Mouse (Mus musculus) frontal cortex, postnatal 14 days (tissue): ENCODE data around the gene Atxn2.
A peak's percentile ranks its signal among the peaks of the same experiment; 100 is the strongest.

Experiments
- DNase-seq, 2 experiments: peaks; one replicate each; pipeline ENCODE4 v3.0.0; 2022; ENCODE audit warnings: low spot score in 2 of 2

The Atxn2 gene

DNA sequence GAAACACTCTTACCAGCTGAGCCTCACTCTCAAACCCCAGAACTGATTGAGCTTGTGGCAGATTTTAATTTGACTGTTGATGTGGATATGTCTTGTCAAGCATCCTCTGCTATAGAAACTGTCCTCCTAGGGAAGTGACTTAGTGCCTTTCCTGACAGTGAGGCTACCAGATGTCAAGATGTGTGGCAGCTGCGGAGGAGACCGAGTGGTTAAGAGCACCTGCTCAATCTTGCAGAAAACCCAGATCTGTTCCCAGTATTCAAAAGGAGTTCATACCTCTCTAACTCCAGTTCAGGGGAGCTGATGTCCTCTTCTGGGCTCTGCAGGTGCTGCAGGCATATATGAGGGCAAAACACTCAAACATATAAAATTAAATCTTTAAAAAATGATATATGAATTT, 53.9 kb downstream of the Atxn2 start:
- no peak for DNase-seq

DNA sequence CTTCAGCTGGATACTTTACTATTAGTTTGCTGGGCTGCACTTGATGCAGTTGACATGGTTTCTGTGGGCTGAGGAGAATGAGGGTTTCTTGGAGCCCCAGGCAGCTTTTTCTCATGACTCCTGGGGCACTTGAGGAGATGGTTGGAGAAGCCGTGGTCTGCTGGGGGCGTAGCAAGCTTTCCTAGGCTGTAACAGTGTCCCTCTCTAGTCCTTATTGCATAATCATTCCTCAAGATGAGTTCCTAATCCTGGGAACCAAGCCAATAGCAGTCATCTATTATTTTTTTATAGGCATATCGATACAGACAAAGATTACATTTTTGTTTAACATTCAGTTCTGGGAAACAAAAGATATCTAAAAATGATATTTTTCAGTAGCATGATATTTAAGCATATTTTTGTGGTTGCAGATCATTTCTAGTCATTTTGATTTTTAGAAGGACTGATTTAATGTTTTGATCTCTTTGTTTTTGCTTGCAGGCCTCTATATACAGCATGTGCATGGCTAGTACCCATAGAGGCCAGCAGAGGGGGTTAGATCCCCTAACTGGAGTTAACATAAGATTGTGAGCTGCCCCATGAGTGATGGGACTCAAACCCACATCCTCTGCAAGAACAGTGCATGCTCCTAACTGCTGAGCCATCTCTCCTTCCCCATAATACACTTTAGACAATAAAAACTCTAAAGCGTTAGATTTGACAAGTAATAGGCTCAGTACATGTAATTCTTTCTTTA, 55.1 kb downstream of the Atxn2 start:
- no peak for DNase-seq

DNA sequence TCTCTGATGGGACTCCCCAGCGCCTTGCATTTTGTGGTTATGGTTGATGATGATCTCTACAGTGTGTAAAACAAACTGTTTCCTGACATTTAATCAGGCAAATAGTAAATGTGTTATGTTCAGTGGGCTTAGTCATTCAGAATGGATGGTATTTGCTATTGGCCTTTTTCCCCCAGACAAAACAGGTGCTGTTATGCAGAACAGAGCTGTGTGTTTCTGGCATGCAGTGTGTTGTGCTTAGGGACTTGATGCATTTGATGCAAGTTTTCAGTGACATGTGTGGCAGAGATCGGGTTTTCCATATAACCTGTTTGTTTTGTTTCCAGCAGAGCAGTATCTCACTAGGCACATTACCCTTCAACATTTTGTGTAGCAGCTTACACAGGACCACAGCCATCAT, 56.4 kb downstream of the Atxn2 start:
- DNase-seq, result no peak

DNA sequence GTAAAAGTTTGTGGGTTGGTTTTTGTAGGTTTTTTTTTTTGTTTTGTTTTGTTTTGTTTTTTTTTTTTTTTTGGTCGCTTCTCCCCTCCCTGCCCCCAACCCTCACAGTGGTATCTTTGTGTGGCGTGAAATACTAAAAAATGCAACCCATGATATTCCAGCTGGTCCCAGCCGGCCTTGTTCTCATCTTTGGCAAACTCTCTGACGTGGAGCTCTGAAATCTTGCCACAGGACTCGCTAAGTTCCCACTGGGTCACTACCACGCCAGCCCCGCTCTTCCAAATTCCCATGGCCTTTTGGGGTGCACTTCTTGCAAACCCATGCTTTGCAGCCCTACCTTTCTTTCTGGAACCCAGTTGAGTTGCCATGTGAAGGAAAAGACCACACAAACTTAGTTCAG, 58.7 kb downstream of the Atxn2 start:
- no peak for DNase-seq

DNA sequence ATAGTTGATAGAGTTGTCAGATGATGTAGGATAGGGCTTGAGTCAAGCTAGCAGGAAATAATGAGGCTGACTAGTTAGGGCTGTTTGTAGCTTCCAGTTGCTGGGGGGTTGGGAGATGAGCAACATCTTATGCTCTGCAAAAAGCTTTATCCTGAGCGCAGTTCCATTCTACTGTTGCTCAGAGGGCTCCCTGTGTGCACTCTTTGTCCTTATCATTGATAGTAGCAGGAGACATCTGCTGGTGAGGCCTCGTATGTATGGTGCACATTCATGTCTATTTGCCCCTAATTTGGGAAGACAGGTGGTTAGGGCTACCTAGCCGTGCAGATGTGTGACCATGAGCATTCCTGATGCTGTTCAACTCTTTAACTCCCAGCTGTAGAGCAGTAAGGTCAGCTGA, 60.5 kb downstream of the Atxn2 start:
- DNase-seq, result no peak

DNA sequence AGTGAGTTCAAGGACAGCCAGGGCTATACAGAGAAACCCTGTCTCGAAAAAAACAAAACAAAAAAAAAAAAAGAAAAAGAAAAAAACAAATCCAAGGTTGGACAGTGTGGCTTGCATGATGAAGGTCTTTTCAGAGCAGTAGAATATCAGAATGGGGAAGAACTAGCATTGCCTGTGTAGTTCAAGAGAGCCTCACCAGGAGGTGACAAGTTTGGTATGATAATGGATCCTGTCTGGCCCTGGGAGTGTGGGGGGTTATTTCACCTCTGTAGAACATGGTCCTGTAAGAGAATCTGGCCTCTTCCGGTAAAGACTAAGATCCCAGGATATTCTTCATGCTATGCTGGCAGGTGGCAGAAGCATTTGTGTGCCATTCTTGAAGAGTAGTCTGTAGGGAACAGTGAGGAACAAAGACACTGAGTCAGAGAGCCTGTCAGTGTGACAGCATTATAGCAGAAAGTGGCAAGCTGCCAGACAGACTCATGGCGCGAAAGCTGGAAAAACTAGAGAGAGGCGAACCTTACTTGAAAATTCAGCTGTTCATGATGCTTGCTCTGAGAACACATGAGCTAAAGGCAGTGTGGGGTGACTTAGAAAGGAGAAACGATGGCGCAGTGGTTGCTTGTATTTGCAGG, 67.5 kb downstream of the Atxn2 start:
- peak; percentile 38 to 58 for DNase-seq

DNA sequence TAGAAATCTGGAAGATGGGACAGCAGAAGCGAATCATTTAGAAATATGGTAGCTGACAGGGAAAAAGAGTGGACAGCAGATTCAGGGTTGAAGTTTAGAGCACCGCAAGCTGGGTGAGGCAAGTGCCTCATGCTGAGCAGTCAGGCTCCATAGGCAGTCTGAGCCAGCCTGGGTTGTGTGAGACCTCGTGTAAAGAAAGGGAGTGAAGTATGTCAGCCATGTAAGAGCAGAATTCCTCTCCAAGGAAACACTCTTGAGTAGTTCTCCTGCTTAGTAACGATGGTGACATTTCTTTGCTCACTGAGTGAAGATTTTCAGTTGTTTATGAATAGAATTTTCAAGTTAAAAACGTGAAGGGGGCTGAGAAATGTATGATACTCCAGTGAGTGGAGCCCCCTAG, 69.0 kb downstream of the Atxn2 start:
- DNase-seq, result no peak

DNA sequence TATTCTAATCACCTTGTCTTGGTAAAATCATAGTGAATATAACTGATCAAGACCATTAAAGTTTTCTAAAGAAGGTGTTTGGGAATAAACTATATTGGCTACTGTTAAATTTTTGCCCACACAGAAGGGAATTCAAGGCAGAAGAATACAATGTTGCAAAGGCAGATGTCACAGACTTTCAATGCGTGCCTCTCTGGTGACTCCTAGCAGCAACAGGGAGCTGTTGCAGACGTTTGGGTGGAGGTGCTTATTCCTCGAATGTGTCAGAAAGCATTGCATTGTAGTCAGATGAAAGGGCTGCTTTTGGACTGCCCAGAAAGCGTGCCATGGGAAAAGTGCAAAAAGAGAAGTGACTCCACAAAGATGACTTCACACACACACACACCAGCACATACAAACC, 71.3 kb downstream of the Atxn2 start:
- no peak for DNase-seq

DNA sequence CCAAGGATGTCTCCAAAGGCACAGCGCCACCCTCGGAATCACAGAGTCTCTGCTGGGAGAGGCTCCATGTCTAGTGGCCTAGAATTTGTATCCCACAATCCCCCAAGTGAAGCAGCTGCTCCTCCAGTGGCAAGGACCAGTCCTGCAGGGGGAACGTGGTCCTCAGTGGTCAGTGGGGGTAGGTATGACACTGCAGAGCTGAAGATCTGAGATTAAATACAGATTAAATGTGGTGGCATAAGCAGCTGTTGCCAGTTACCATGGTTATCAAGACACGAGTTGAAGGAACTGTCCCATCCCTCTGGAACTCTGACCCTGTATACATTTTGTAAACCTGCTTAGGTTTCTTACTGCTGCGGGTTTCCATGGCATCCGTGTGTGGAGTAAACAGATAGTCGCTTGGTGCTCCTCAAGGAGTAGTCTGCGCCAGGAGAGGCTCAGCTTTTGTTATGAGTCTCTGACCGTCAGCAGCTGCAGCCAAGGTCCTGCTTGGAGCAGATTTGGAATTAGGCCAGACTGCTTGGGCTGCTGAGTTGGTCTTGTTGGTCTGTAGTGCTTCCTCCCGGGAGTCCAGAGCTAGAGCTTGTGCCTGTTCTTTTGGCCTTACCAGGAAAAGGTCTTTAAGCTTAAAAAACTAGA, 72.8 kb downstream of the Atxn2 start:
- no peak for DNase-seq

DNA sequence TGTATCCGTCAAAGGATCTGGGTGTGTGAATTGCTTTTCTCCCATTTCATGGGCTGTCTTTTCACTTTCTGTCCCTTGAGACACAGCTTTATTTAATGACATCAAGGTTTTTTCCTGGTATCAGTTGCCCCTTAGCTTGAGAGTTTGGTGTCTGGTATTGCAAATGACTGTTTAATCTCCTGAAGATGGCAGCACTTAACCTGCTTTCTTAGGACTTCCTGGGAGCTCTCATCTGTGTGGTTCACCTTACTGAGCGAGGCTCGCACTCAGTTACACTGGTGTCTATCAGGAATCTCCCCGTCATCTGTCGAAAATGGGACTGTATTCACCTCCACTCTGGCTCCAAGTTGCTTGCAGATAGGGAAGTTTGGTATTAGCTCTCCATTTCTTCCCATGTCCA, 79.9 kb downstream of the Atxn2 start:
- DNase-seq, result no peak

DNA sequence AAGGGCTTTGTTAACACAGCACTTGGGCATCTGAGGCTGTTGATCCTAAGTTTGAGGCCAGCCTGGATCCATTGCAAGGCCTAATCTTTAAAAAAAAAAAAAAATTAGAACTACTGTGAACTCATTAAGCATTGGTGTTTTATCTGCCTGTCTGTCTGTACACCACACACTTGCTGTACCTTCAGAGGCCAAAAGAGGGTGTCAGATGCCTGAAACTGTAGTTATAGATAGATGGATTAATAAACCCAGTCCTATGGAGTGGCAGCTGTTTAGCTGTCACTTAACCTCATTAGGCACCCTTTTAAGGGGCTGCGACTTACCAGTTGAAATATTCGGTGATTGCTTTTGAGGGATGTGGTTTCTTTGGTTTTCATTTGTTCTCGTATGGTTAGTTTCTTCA, 84.7 kb downstream of the Atxn2 start:
- no peak for DNase-seq

DNA sequence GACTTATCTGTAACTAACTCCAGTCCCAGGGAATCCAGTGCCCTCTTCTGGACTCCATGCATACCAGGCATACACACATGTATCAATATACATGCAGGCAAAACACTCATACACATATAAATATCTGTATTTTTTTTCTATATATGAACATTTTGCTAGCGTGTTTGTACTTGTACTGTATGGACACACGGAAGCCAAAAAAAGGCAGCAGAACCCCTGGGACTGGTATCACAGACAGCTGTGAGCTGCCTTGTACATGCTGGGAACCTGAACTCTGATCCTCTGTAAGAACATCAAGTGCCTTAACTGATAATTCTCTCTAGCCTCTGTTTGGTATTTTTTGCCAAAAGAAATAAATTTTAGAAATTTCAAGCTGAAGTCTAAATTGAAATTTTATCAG, 87.3 kb downstream of the Atxn2 start:
- DNase-seq, result no peak

DNA sequence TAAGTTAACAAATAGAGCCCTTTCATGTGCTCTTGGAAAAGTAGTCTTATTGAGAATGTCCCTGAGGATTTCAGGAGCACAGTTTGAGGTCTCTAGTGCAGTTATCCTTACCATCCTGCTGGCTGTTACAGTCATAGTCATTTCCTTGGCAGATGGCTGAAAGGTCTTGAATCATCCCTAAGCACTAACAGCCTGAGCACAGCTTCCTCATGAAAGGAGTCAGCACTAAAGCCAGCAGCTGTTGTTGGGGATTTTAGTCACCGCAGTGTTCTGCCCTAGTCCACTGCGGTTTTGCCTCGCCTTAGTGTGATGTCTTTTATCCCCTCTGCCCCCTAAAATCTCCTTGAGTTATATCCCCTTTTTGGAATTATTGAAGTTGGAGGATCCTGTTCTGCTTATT, 96.0 kb downstream of the Atxn2 start:
- DNase-seq, result no peak

DNA sequence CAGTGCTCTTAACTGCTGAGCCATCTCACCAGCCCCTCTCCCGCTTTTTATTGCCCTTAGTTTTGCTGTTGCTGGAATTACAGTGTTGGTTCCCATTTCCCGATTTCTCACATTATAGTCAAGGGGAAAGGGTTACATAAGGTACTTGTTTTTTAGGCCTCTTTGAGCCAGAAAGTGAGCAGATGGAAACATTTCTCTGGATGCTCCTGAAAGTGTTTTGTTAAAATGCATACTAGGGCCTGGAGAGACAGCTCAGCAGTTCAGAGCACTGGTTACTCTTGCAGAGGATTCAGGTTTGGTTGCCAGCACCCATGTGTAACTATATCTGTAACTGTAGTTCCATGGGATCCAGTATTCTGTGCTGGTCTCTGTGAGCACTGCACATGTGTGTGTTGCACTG, 97.1 kb downstream of the Atxn2 start:
- no peak for DNase-seq

DNA sequence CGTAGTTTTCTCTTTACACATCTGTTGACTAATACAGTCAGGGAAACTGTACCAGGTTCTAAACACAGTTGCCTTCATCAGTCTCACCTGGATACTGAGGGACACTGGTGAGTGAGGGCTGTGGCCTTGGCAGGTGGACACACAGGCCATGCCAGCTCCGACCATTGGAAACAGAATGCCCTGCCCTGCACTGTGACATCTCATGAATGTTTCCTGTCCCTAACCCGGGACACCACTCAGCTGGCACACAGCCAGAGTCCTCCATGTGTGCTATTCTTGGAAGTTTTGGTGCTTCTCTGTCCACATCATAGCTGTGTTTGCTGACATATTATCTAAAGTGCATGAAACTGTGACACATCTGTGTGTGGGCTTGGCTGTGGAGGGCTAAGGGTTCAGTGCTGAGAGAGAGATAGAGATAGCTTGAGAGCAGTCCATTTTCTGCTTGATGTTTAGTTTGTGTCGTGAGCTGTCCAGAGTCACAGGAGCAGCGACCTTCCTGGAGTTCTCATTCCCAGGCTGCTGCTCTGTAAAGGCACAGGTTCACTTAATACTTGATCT, 98.6 kb downstream of the Atxn2 start:
- no peak for DNase-seq

DNA sequence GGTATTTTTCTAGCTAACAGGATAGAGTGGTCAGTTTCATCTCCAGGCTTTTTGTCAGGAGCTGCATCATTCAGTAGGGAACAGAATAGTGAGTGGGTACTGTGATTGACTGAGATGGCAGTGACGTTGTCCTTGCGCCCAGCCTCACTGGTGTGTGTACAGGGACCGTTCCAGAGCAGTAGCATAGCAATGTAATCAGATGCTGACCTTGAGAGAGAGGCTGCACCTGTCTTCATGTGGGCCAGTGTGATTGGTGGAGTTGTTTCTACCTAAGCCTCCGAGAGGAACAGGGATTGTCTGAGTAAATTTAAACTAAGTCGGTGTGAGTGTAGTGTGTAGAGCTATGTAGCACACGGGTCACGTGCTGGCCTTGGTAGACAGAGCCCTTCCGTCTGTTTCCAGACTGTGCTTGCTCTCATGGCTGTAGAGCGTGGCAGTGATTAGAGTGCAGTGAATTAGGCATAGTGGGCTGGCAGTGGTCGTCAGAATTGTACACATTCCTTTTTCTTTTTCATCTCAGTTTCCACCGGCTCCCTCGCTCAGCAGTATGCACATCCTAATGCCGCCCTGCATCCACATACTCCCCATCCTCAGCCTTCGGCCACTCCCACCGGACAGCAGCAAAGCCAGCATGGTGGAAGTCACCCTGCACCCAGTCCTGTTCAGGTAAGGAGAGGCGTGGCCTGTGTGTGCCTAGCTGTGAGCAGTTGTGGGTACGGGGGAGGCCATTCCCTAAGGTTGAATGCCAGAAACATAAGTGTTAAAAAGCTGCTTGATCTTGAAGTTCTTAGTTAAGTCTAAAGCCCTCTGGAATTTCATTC, 99.4 kb downstream of the Atxn2 start:
- DNase-seq, result no peak

DNA sequence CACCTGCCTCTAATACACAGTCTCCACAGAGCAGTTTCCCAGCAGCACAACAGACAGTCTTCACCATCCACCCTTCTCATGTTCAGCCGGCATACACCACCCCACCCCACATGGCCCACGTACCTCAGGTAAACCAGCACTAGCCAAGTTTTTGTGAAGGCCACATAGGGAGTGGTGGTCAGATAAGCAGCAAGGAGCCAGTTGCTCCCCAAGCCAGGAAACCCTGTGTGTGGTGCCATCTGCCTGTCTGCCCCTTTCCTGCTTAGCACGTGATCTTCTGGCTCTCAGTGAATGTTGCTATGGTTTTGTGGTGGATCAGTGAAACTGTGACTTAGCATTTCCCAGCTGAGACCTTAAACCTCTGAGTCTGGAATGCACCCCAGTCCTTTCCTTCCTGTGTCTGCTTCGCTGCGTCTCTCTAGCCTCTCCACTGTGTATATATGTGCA, 100.4 kb downstream of the Atxn2 start:
- no peak for DNase-seq

DNA sequence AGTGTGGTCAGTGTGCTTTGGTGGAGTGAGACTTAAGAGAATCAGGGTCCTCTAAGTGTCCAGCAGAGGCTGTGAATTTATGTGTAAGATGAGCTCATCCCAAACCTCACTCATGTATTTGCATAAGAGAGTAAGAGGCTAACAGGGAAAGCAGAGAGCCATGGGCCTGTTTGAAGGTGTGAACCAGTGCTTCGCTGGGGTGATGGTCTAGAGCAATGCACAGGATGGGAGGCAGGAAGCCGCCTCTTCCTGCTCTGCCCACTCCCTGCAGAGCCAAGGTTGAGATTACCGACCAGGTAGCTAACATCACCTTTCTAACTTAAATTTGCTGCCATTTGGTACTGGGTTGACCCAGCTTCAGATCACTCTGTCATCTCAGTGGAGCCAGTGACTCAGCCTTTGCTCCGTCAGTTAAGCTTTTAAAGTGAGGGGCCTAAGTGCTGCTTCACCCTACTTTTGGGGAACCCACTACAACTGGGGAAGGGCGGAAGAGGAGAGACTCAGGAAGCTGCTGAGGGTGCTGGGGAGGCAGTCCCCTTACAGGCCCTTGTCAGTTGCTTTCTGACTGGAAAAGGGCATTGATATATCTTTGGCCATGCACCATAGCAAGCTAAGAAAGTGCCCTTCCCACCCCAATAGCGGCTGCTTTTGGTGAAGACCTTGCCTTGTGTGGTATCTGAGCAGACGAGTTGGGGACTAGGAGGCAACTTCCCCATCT, 101.5 kb downstream of the Atxn2 start:
- DNase-seq, result no peak

DNA sequence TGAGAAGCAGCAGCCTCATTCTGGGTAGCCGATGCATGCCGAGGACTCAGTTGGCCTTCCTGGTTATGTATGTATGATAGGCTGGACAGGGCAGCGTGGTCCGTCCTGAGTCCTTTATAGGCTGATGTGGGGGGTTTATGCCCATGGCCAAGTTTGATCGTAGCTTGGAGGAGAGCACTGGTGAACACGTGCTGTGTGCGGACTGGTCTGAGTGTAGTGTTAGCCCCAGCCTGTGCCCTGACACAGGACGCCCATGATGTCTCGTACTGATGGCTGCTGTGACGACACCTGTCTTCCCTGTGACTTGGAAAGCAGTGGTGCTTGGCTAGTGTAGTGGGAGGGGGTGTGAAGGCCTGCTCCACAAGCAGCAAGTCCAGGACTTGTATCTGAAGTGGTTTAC, 102.6 kb downstream of the Atxn2 start:
- no peak for DNase-seq

DNA sequence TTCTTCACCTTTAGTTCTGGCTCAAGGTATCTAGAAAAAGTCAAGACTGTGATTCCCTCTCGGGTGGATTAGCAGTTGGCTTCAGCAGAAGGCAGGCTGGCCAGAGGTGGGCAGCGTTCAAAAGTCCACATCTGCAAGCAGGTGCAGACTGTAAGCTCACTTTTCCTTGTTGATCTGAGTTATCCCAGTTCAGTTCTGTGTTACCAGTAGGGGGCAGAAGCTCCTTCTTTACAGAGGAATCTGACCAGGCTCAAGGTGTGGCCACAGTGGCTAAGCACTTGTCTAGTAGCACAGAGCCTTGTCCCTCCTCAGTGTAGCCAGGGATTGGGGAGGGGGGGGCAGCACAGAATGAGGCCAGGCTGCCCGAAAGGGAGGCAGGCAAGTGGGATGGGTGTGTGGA, 103.9 kb downstream of the Atxn2 start:
- DNase-seq, result no peak

DNA sequence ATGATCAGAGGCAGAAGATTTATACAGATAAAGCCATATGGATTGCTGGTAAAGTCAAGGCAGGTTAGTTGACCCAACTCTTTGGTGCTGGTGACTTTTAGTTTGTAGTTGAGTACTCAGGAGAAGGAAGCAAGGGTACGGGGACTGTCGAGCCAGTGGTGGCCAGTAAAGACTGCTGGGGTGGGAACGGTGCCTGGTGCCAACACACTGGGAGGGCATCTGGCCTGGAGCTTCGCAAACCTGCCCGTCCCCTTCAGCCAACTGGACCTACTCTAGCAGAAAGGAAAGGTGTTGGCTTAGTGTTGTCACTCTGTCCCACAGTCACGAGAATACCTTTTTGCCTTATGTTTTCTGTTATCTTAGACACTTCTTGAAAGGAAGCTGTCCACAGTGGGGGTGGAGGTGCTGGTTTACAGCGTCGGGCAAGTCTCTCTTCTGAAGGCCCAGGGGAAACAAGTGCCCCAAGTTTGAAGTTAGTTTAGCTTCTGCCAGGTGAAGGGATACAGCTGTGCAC, 104.8 kb downstream of the Atxn2 start:
- DNase-seq, result no peak
